Mouse (Mus musculus): ENCODE measurements around the gene Col11a2. TPM values are rescaled to one million over a fixed set of nuclear protein-coding genes. Genes with fewer than 3 reads are reported as not detected.

Col11a2 gene
- total and polyA plus RNA-seq, 3 experiments, result 3.0 to 6.0 (median 5.8) TPM

DNA sequence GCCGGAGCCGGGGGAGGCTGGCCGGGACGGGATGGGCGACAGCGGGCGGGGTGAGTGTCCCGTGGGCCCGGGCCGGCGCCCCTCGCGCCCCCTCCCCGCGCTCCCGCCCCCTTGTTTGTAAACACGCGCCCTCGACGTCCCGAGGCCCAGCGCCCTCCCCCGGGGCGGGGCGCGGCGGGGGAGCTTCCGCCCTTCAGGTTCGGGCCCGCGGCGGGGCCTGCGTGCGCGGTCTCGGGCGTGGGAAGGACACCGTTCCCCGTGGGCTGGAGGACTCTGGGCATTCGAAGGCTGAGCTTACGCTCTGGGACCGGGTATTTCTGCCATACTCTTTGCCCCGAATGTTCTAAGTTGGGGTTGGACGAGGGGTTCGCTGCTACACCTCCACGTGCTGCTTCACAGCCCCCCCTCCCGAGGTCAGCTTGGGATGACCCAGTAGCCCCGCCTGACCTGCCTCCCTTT is 7.0 kb upstream of the Col11a2 start:
- H3K79me2 ChIP-seq (replicated peaks; ENCODE audit: control insufficient read depth, extremely low read depth, insufficient read depth, poor library complexity, severe bottlenecking), result peaks cover 32% of the 10 kb centered on the region
- peak overlapping the region; percentile 67; the same call in 1 of the 2 replicates for H3K4me2 ChIP-seq (ENCODE audit: insufficient read depth, low read depth, poor library complexity, severe bottlenecking)
- no peaks in the 10 kb centered on the region for H3K27me3 ChIP-seq (replicated peaks)
- dilution Hi-C loops (cut with MboI; ENCODE audit: extremely low pct_ligation_motif_present, extremely low pct_unique_long_range_greater_than_20kb, low sequenced_read_pairs), result no loop called here
- 0 out of 2 replicates have a peak, but pooled peaks have one; percentile 34 for TF ChIP-seq TCF12 (IDR thresholded peaks at IDR 0.05; ENCODE audit: low read depth, low read length)
- peak; percentile 90 for TF ChIP-seq MAX (IDR thresholded peaks at IDR 0.05; ENCODE audit: low read length)
- 0 out of 2 replicates have a peak, but pooled peaks have one; percentile 29 for TF ChIP-seq TBP (conservative IDR thresholded peaks at IDR 0.05; ENCODE audit: low read depth, low read length)
- no peak for TF ChIP-seq KAT2A (IDR thresholded peaks at IDR 0.05; ENCODE audit: insufficient replicate concordance, low read length)
- no peak for TF ChIP-seq ZC3H11A (IDR thresholded peaks at IDR 0.05; ENCODE audit: low read depth, low read length)
- TF ChIP-seq USF1 (IDR thresholded peaks at IDR 0.05; ENCODE audit: low read depth, low read length), result no peak
- TF ChIP-seq PAX5 (IDR thresholded peaks at IDR 0.05; ENCODE audit: low read length), result no peak
- TF ChIP-seq BHLHE40 (IDR thresholded peaks at IDR 0.05; ENCODE audit: low read depth, low read length), result peak; percentile 61
- TF ChIP-seq POLR2A (IDR thresholded peaks at IDR 0.05; ENCODE audit: low read depth, low read length), result peak; percentile 65
- peak; percentile 27; the same call in 1 of the 2 replicates for TF ChIP-seq IRF4 (IDR thresholded peaks at IDR 0.05; ENCODE audit: low read depth, low read length)
- TF ChIP-seq MXI1 (IDR thresholded peaks at IDR 0.05; ENCODE audit: low read depth, low read length), result peak; percentile 91
- TF ChIP-seq MAZ (IDR thresholded peaks at IDR 0.05; ENCODE audit: low read depth, low read length), result peak; percentile 57
- 0 out of 2 replicates have a peak, but pooled peaks have one; percentile 36 for TF ChIP-seq RCOR1 (conservative IDR thresholded peaks at IDR 0.05; ENCODE audit: low read depth, low read length)
- TF ChIP-seq NELFE (IDR thresholded peaks at IDR 0.05; ENCODE audit: low read depth, low read length), result peak; percentile 73
- TF ChIP-seq SIN3A (IDR thresholded peaks at IDR 0.05; ENCODE audit: low read length), result peak; percentile 76
- TF ChIP-seq ELF1 (IDR thresholded peaks at IDR 0.05; ENCODE audit: low read depth, low read length), result peak; percentile 63; the same call in 1 of the 2 replicates
- TF ChIP-seq MEF2A (IDR thresholded peaks at IDR 0.05; ENCODE audit: borderline replicate concordance, low read depth, low read length), result 0 out of 2 replicates have a peak, but pooled peaks have one; percentile 14
- TF ChIP-seq MYC (IDR thresholded peaks at IDR 0.05; ENCODE audit: low read depth, low read length), result peak; percentile 97
- H3K9ac ChIP-seq (ENCODE audit: insufficient read depth, low read depth), result peak overlapping the region; percentile 96
- H3K4me1 ChIP-seq (ENCODE audit: control insufficient read depth in 1 of 2, insufficient read depth in 2 of 2), result peaks cover 21 to 46% of the 10 kb centered on the region in 2 experiments
- no peaks in the 10 kb centered on the region for H3K9me3 ChIP-seq (replicated peaks; ENCODE audit: low read length)
- DNase-seq (ENCODE audit: extremely low read depth), result peak; percentile 47
- peak overlapping the region; percentile 86 for H3K27ac ChIP-seq (ENCODE audit: insufficient read depth, low read depth)
- in situ Hi-C loops (cut with MboI; ENCODE audit: low pct_ligation_motif_present, low pct_unique_long_range_greater_than_20kb, low sequenced_read_pairs), result no loop called here
- peaks cover 42 to 64% of the 10 kb centered on the region in 2 experiments for H3K36me3 ChIP-seq (replicated peaks in 1 of 2; ENCODE audit: control insufficient read depth in 1 of 2, insufficient read depth in 1 of 2, low read length in 1 of 2)
- peak overlapping the region; percentile 89 to 96 (median 90) for H3K4me3 ChIP-seq (replicated peaks in 1 of 3; ENCODE audit: low read depth in 2 of 3, low read length in 2 of 3, poor library complexity in 1 of 3)

DNA sequence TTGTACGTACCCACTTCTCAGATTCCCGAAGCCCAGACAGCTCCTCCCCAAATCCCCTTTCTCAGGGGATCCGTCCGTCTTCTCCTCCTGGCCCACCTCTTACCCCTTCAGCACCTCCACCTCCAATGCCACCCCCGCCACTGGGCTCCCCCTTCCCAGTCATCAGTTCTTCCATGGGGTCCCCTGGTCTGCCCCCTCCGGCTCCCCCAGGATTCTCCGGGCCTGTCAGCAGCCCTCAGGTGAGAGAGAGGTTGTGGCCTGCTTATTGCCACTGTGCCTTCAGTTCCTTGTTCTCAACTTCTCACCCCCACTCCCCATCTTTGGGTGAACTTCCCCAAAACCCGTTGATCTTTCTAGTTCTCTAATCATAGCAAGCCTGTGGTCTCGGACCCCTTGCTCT is 6.4 kb upstream of the Col11a2 start:
- H3K36me3 ChIP-seq (replicated peaks in 1 of 2; ENCODE audit: control insufficient read depth in 1 of 2, insufficient read depth in 1 of 2, low read length in 1 of 2), result peaks cover 48 to 70% of the 10 kb centered on the region in 2 experiments

More for the DNA sequence above, 6.4 kb upstream of the Col11a2 start:
- DNase-seq (ENCODE audit: extremely low read depth), result peak; percentile 35
- Histone ChIP-seq H3K79me2 (replicated peaks; ENCODE audit: control insufficient read depth, extremely low read depth, insufficient read depth, poor library complexity, severe bottlenecking) (peaks cover 32% of the 10 kb centered on the region), H3K4me3 (replicated peaks in 1 of 3; ENCODE audit: low read depth in 2 of 3, low read length in 2 of 3, poor library complexity in 1 of 3) (peak overlapping the region; percentile 89 to 96 (median 90)), H3K27me3 (replicated peaks) (no peaks in the 10 kb centered on the region), H3K27ac (ENCODE audit: insufficient read depth, low read depth) (no peak overlapping the region; the same call in 1 of the 2 replicates), H3K9ac (ENCODE audit: insufficient read depth, low read depth) (peak overlapping the region; percentile 96), H3K4me2 (ENCODE audit: insufficient read depth, low read depth, poor library complexity, severe bottlenecking) (peak overlapping the region; percentile 67), H3K4me1 (ENCODE audit: control insufficient read depth in 1 of 2, insufficient read depth in 2 of 2) (peaks cover 21 to 45% of the 10 kb centered on the region in 2 experiments), H3K9me3 (replicated peaks; ENCODE audit: low read length) (no peaks in the 10 kb centered on the region)
- dilution Hi-C loops (cut with MboI; ENCODE audit: extremely low pct_ligation_motif_present, extremely low pct_unique_long_range_greater_than_20kb, low sequenced_read_pairs) (no loop called here), in situ Hi-C loops (cut with MboI; ENCODE audit: low pct_ligation_motif_present, low pct_unique_long_range_greater_than_20kb, low sequenced_read_pairs) (no loop called here)
- TF ChIP-seq ZC3H11A (IDR thresholded peaks at IDR 0.05; ENCODE audit: low read depth, low read length) (no peak), SIN3A (IDR thresholded peaks at IDR 0.05; ENCODE audit: low read length) (no peak), MXI1 (IDR thresholded peaks at IDR 0.05; ENCODE audit: low read depth, low read length) (no peak), CHD1 (IDR thresholded peaks at IDR 0.05; ENCODE audit: low read depth, low read length) (no peak), RCOR1 (conservative IDR thresholded peaks at IDR 0.05; ENCODE audit: low read depth, low read length) (no peak), ZMIZ1 (IDR thresholded peaks at IDR 0.05; ENCODE audit: low read depth, low read length) (no peak), CTCF (conservative IDR thresholded peaks at IDR 0.05 in 1 of 2, IDR thresholded peaks at IDR 0.05 in 1 of 2; ENCODE audit: low read depth in 2 of 2, low read length in 2 of 2) (no peak), NRF1 (IDR thresholded peaks at IDR 0.05; ENCODE audit: low read depth, low read length) (no peak), RAD21 (IDR thresholded peaks at IDR 0.05; ENCODE audit: low read depth, low read length) (no peak), POLR2AphosphoS2 (IDR thresholded peaks at IDR 0.05; ENCODE audit: low read depth, low read length) (no peak), PAX5 (IDR thresholded peaks at IDR 0.05; ENCODE audit: low read length) (no peak), ZNF384 (IDR thresholded peaks at IDR 0.05; ENCODE audit: low read depth, low read length) (no peak), MYC (IDR thresholded peaks at IDR 0.05; ENCODE audit: low read depth, low read length) (no peak), TBP (conservative IDR thresholded peaks at IDR 0.05; ENCODE audit: low read depth, low read length) (no peak), KAT2A (IDR thresholded peaks at IDR 0.05; ENCODE audit: insufficient replicate concordance, low read length) (no peak), MAFK (IDR thresholded peaks at IDR 0.05; ENCODE audit: insufficient replicate concordance, low read length) (no peak), UBTF (IDR thresholded peaks at IDR 0.05; ENCODE audit: low read depth, low read length) (no peak)
